Mouse (Mus musculus): ENCODE results near the gene Olfr68. TPM values are rescaled to one million over a fixed set of nuclear protein-coding genes. Genes with fewer than 3 reads are reported as not detected.

Gene Olfr68
- polyA plus RNA-seq (2017; shearing (Covaris generic)) = 0.09 TPM

GRCm38 (mm10) chr7:103779598-103779997, at the start of gene Olfr68:
Olfr68 (minus strand) TSS chr7:103779698.

DNA sequence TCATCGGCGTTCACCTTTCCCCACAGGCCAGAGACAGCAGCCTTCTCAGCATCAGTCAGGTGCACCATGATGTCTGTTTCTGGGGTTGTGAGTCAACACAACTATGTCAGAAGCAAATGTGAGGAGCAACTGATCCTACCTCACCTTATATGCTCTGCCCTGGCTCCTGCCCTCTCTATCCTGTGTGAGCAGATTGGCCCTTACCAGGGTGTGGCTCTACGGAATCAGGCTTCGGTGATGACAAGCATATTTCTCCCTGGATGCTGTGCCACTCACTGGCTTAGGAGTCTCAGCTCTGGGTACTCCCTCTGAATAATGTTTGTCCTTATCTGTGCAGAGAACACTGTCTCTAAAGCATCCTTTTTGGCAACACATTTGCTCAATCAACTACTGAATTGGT, 48.3 kb upstream of the Olfr68 start, which contains the start of gene Hbb-bs:
TSS of gene Hbb-bs (minus strand) at position 289 of the 400 bp plus-strand sequence.

DNA sequence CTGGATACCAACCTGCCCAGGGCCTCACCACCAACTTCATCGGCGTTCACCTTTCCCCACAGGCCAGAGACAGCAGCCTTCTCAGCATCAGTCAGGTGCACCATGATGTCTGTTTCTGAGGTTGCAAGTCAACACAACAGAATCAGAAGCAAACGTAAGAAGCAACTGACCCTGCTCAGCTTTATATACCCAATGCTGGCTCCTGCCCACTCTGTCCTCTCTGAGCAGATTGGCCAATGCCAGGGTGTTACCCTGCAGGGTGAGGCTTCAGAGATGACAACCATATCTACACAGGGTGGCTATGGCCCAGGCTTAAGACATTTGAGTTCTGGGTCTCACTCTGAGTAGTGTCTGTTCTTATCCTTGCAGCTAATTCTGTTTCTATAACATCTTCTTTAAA, 34.3 kb upstream of the Olfr68 start, which contains the start of gene Hbb-bt:
TSS of gene Hbb-bt (minus strand) at position 231 of the 400 bp plus-strand sequence.

DNA sequence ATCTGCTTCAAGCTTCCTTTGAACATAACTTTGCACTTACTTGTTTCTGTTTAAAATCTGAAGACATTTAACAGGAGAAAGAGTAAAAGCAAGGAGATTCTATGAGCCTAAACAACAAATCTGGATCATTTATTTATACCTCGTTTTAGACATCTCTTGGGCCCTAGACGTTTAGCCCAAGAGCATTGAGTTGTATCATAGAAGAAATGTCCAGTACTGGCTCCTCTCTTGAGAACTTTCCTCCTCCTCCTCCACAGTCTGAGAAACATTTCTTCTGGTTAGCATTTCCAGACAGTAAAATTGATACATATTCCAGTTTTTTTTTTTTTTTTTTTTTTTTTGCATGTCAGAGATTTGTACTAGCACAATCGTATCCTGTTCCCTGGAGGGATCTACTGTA, 12.2 kb upstream of the Olfr68 start, which contains the start of gene Olfr67:
TSS of gene Olfr67 (minus strand) at position 101 of the 400 bp plus-strand sequence.

GRCm38 (mm10) chr7:103771494-103771893, 8.0 kb downstream of the Olfr68 start, which contains the start of gene Olfr69:
Olfr69 (minus strand) TSS chr7:103771594.

DNA sequence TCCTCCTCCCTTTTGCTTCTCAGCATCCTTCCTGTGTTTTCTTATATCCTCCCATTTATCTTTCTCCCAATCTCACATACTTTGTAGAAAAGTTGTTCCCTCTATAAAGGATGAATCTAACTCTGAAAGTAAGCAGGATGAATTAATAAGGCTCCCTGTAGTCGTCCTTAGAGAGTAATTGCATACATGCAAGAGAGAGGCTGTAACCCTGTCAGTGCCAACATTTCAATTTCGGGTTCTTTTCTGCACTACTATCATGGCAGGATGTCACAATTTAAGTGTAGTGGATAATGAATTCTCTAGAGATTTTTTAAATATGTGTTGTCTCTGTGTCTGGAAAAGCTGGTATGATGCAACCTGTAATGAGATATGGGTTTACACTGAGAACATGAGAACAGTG, 22.3 kb downstream of the Olfr68 start, which contains the start of gene Olfr630:
TSS of gene Olfr630 (minus strand) at position 101 of the 400 bp plus-strand sequence.

DNA sequence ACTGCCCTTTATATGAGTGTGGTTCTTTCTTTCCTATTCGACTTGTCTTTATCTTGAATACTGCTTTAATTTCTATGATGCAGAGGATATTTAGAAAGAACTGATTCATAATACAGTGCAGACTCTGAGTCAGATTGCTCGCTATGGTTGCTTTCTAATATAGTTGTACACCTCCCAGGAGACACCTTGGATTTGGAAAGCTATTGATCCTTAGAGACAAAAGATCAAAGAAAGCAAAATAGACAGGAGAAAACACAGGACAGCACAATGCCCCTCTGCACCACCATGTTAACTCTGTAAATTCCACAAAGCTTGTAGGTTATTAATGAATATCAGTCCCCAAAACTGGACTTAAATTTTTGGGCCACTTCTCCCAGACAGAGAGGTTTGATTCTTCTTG, 34.7 kb downstream of the Olfr68 start, which contains the start of gene Olfr629:
TSS of gene Olfr629 (minus strand) at position 101 of the 400 bp plus-strand sequence.

GRCm38 (mm10) chr7:103730074-103730473, 49.4 kb downstream of the Olfr68 start, which contains the start of gene Olfr628:
Olfr628 (plus strand) TSS chr7:103730374.

Other genes with a start within 250 kb of the Olfr68 start
- not detected for gene Olfr612, start 237.0 kb downstream of the Olfr68 start, polyA plus RNA-seq (2017; shearing (Covaris generic))
- not detected for gene Olfr613, start 231.6 kb downstream of the Olfr68 start, polyA plus RNA-seq (2017; shearing (Covaris generic))
- gene Olfr615, start 223.6 kb downstream of the Olfr68 start, polyA plus RNA-seq (2017; shearing (Covaris generic)) = not detected
- not detected for gene Olfr616, start 210.6 kb downstream of the Olfr68 start, polyA plus RNA-seq (2017; shearing (Covaris generic))
- gene Olfr617, start 206.6 kb downstream of the Olfr68 start, polyA plus RNA-seq (2017; shearing (Covaris generic)) = not detected
- gene Olfr618, start 189.6 kb downstream of the Olfr68 start, polyA plus RNA-seq (2017; shearing (Covaris generic)) = not detected
- not detected for gene Olfr619, start 179.1 kb downstream of the Olfr68 start, polyA plus RNA-seq (2017; shearing (Covaris generic))
- gene Olfr620, start 167.2 kb downstream of the Olfr68 start, polyA plus RNA-seq (2017; shearing (Covaris generic)) = 0.12 TPM
- gene Olfr622, start 137.0 kb downstream of the Olfr68 start, polyA plus RNA-seq (2017; shearing (Covaris generic)) = not detected
- not detected for gene Olfr623, start 116.0 kb downstream of the Olfr68 start, polyA plus RNA-seq (2017; shearing (Covaris generic))
- not detected for gene Olfr624, start 108.5 kb downstream of the Olfr68 start, polyA plus RNA-seq (2017; shearing (Covaris generic))
- not detected for gene Olfr625-ps1, start 97.0 kb downstream of the Olfr68 start, polyA plus RNA-seq (2017; shearing (Covaris generic))
- gene Olfr243, start 65.0 kb downstream of the Olfr68 start, polyA plus RNA-seq (2017; shearing (Covaris generic)) = not detected
- not detected for gene Olfr628, start 49.3 kb downstream of the Olfr68 start, polyA plus RNA-seq (2017; shearing (Covaris generic))
- not detected for gene Olfr629, start 34.8 kb downstream of the Olfr68 start, polyA plus RNA-seq (2017; shearing (Covaris generic))
- gene Olfr630, start 22.4 kb downstream of the Olfr68 start, polyA plus RNA-seq (2017; shearing (Covaris generic)) = not detected
- gene Olfr69, start 8.1 kb downstream of the Olfr68 start, polyA plus RNA-seq (2017; shearing (Covaris generic)) = not detected
- gene Olfr67, start 12.1 kb upstream of the Olfr68 start, polyA plus RNA-seq (2017; shearing (Covaris generic)) = not detected
- gene Hbb-bt, start 34.3 kb upstream of the Olfr68 start, polyA plus RNA-seq (2017; shearing (Covaris generic)) = 19.9 TPM
- gene Hbb-bs, start 48.4 kb upstream of the Olfr68 start, polyA plus RNA-seq (2017; shearing (Covaris generic)) = 82.8 TPM
- not detected for gene Hbb-bh2, start 60.8 kb upstream of the Olfr68 start, polyA plus RNA-seq (2017; shearing (Covaris generic))
- gene Hbb-bh1, start 63.5 kb upstream of the Olfr68 start, polyA plus RNA-seq (2017; shearing (Covaris generic)) = not detected
- gene Hbb-y, start 73.5 kb upstream of the Olfr68 start, polyA plus RNA-seq (2017; shearing (Covaris generic)) = not detected
- gene Olfr66, start 106.6 kb upstream of the Olfr68 start, polyA plus RNA-seq (2017; shearing (Covaris generic)) = not detected
- not detected for gene Olfr64, start 114.8 kb upstream of the Olfr68 start, polyA plus RNA-seq (2017; shearing (Covaris generic))
- gene Olfr65, start 123.8 kb upstream of the Olfr68 start, polyA plus RNA-seq (2017; shearing (Covaris generic)) = not detected
- gene Olfr631, start 149.1 kb upstream of the Olfr68 start, polyA plus RNA-seq (2017; shearing (Covaris generic)) = not detected
- gene Olfr632, start 154.6 kb upstream of the Olfr68 start, polyA plus RNA-seq (2017; shearing (Covaris generic)) = not detected
- gene Olfr633, start 164.7 kb upstream of the Olfr68 start, polyA plus RNA-seq (2017; shearing (Covaris generic)) = not detected
- gene Olfr635, start 191.5 kb upstream of the Olfr68 start, polyA plus RNA-seq (2017; shearing (Covaris generic)) = 0.04 TPM
- not detected for gene Olfr638, start 219.0 kb upstream of the Olfr68 start, polyA plus RNA-seq (2017; shearing (Covaris generic))
- not detected for gene Olfr639, start 237.6 kb upstream of the Olfr68 start, polyA plus RNA-seq (2017; shearing (Covaris generic))
- gene Olfr640, start 245.9 kb upstream of the Olfr68 start, polyA plus RNA-seq (2017; shearing (Covaris generic)) = not detected